In the genomic region with DNA sequence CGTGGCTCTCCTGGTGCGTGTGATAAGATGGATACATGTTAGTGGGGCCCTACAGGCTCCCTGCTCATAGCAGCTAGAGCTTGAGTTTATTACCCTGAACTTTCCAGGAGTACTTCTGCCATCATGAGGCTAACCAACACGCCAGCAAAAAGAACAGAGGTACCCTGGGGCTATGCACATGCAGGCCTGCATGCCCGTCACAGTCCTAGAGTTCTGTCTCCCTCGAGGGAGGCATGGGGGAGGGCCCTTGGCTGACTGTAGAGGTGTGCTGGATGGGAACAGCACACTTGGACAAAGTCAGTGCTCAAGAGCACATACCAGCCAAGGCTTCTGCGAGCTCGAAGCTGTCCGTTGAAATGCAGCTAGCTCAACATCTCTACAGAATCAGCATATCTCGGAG, we compare ENCODE assay signal across 12 mouse cellular contexts.
"Had no signal": no experiment of that assay in that cellular context is flagged by ENCODE, and none has a peak within 500 bp of the region (broad histone marks: within the 10 kb centered on the region; RNA-seq: fewer than 3 reads in every experiment).

No protein-coding gene starts in this region.

- H3K27ac ChIP-seq: limb, embryonic 12.5 days; liver, embryonic 13.5 days; midbrain, embryonic 12.5 days; neural tube, embryonic 13.5 days; stomach, embryonic 15.5 days had no signal

- H3K9me3 ChIP-seq: limb, embryonic 12.5 days; liver, embryonic 13.5 days; midbrain, embryonic 12.5 days; neural tube, embryonic 13.5 days; stomach, embryonic 15.5 days had no signal

- H3K9ac ChIP-seq: limb, embryonic 12.5 days; liver, embryonic 13.5 days; liver, postnatal 0 days; midbrain, embryonic 12.5 days; neural tube, embryonic 13.5 days; stomach, embryonic 15.5 days had no signal

- DNase-seq: liver; liver, embryonic 13.5 days; liver, postnatal 0 days; right cerebral cortex, postnatal 14 days; thymus, postnatal 4 days had no signal

- H3K4me3 ChIP-seq: limb, embryonic 12.5 days; liver, embryonic 13.5 days; midbrain, embryonic 12.5 days; neural tube, embryonic 13.5 days; stomach, embryonic 15.5 days had no signal

- H3K4me1 ChIP-seq: limb, embryonic 12.5 days; liver, embryonic 13.5 days; midbrain, embryonic 12.5 days; neural tube, embryonic 13.5 days; stomach, embryonic 15.5 days had no signal

- H3K4me2 ChIP-seq: limb, embryonic 12.5 days; liver, embryonic 13.5 days; midbrain, embryonic 12.5 days; neural tube, embryonic 13.5 days; stomach, embryonic 15.5 days had no signal

- ATAC-seq: inflammation-experienced regulatory T-cells, adult 6 months; intestine, postnatal 0 days; liver, postnatal 0 days; midbrain, embryonic 16.5 days had no signal

- H3K27me3 ChIP-seq: limb, embryonic 12.5 days; liver, embryonic 13.5 days; midbrain, embryonic 12.5 days; neural tube, embryonic 13.5 days; stomach, embryonic 15.5 days had no signal
